ENCODE assay signal across 20 mouse cellular contexts in genomic region chr7:31122641-31123631, GRCm38 (mm10). TPM values are rescaled to one million over a fixed set of nuclear protein-coding genes. Genes with fewer than 3 reads are reported as not detected.
DNase-seq lines count a peak whose midpoint lies in the region; ATAC-seq lines count a peak whose summit lies in the region.
"Had no signal": no experiment of that assay in that cellular context is flagged by ENCODE, and none has a peak within 500 bp of the region (broad histone marks: within the 10 kb centered on the region; RNA-seq: fewer than 3 reads in every experiment).

No protein-coding gene starts in this region.

- H3K4me3 ChIP-seq in hindbrain, embryonic 14.5 days (replicated peaks; ENCODE audit: low read length) = no peak overlapping the region
- H3K4me3 ChIP-seq: embryonic facial prominence, embryonic 12.5 days; forebrain, embryonic 12.5 days; heart, embryonic 13.5 days had no signal

- peaks cover under 1% of the 10 kb centered on the region; the same call in 1 of the 2 replicates for H3K36me3 ChIP-seq in hindbrain, embryonic 14.5 days (replicated peaks; ENCODE audit: control insufficient read depth, insufficient read depth)
- H3K36me3 ChIP-seq: embryonic facial prominence, embryonic 12.5 days; heart, embryonic 13.5 days had no signal

- no peak overlapping the region for H3K9ac ChIP-seq in hindbrain, embryonic 14.5 days
- H3K9ac ChIP-seq: embryonic facial prominence, embryonic 12.5 days; forebrain, embryonic 12.5 days; heart, embryonic 13.5 days had no signal

- no peak for ATAC-seq in hindbrain, embryonic 14.5 days (ENCODE audit: low FRiP score)
- ATAC-seq: forebrain, embryonic 16.5 days; hindbrain, embryonic 16.5 days; inflammation-experienced regulatory T-cells, adult 6 months had no signal

- intact Hi-C loops in left cerebral cortex, postnatal 10 days (cut with DNase I) = no loop called here

- no peaks in the 10 kb centered on the region for H3K9me3 ChIP-seq in hindbrain, embryonic 14.5 days (ENCODE audit: control insufficient read depth, low read length)
- H3K9me3 ChIP-seq: embryonic facial prominence, embryonic 12.5 days; forebrain, embryonic 12.5 days; heart, embryonic 13.5 days had no signal

- WGBS in hindbrain, embryonic 14.5 days = 90% methylated on average over 16 of the region's 16 CpGs

- peak; percentile 62 for DNase-seq in right cerebral cortex, adult 18-20 months
- DNase-seq in right cerebral cortex, postnatal 10 days (ENCODE audit: low spot score in 2 of 2) = no peak
- peak; percentile 87 to 93 for DNase-seq in cerebellum, adult 18-20 months
- peak; percentile 96 for DNase-seq in cerebellum, adult 9-11 months
- no peak for DNase-seq in left cerebral cortex, postnatal 10 days (ENCODE audit: extremely low spot score in 1 of 2, low spot score in 2 of 2)
- no peak for DNase-seq in c-Kit-positive CD71-positive TER-119-positive erythroid progenitor cells, embryonic 14.5 days (ENCODE audit: low spot score)
- DNase-seq in hindbrain, embryonic 14.5 days (ENCODE audit: low spot score) = no peak
- DNase-seq: adrenal gland, adult 2 months; adrenal gland, postnatal 36 days; gastrocnemius, postnatal 25 days; heart, postnatal 36 days; kidney, adult 11 months; kidney, adult 9 months had no signal

- H3K27ac ChIP-seq in hindbrain, embryonic 14.5 days = no peak overlapping the region
- H3K27ac ChIP-seq: embryonic facial prominence, embryonic 12.5 days; forebrain, embryonic 12.5 days; heart, embryonic 13.5 days had no signal

- H3K27me3 ChIP-seq in hindbrain, embryonic 14.5 days (ENCODE audit: control insufficient read depth, insufficient read depth, low read length) = peaks cover 20% of the 10 kb centered on the region

- no peak overlapping the region for H3K4me2 ChIP-seq in hindbrain, embryonic 14.5 days (replicated peaks)
- H3K4me2 ChIP-seq: embryonic facial prominence, embryonic 12.5 days; forebrain, embryonic 12.5 days; heart, embryonic 13.5 days had no signal

- H3K4me1 ChIP-seq in hindbrain, embryonic 14.5 days (replicated peaks; ENCODE audit: control insufficient read depth, insufficient read depth, low read length) = 0 out of 2 replicates have a peak, but pooled peaks cover 14% of the 10 kb centered on the region
- H3K4me1 ChIP-seq: embryonic facial prominence, embryonic 12.5 days had no signal

RNA-seq across cellular contexts. Expression of gene Scn1b, which starts 3.9 kb away (rescaled TPM):
- total RNA-seq in left cerebral cortex, postnatal 10 days (2021) = 100 to 1,000 TPM; 176 to 205 TPM
- 13.0 and 18.3 TPM in 2 replicates for polyA plus RNA-seq in hindbrain, embryonic 14.5 days (2014; fragmentation: Nextera tagmentation; extraction: Ambion mirVana)
- total RNA-seq: granulocyte monocyte progenitor cell, adult 5-6 weeks had no signal

RNA-seq across cellular contexts. Expression of gene Hpn, which starts 7.8 kb away (rescaled TPM):
- 1 to 10 TPM; 1.2 to 1.9 TPM for total RNA-seq in left cerebral cortex, postnatal 10 days (2021)
- 0.55 and 0.67 TPM in 2 replicates for polyA plus RNA-seq in hindbrain, embryonic 14.5 days (2014; fragmentation: Nextera tagmentation; extraction: Ambion mirVana)
- polyA plus RNA-seq: forebrain, embryonic 16.5 days had no signal

RNA-seq across cellular contexts. Expression of gene Gramd1a, which starts 32.8 kb away (rescaled TPM):
- total RNA-seq in left cerebral cortex, postnatal 10 days (2021) = 100 to 1,000 TPM; 131 to 138 TPM
- 191 and 198 TPM in 2 replicates for polyA plus RNA-seq in hindbrain, embryonic 14.5 days (2014; fragmentation: Nextera tagmentation; extraction: Ambion mirVana)

RNA-seq across cellular contexts. Expression of gene Fxyd3, which starts 46.4 kb away (rescaled TPM):
- not detected for total RNA-seq in left cerebral cortex, postnatal 10 days (2021)
- 0.66 TPM in 1 of 2 replicates, not detected in the other for polyA plus RNA-seq in hindbrain, embryonic 14.5 days (2014; fragmentation: Nextera tagmentation; extraction: Ambion mirVana)
- total RNA-seq: granulocyte monocyte progenitor cell, adult 5-6 weeks had no signal

Comparison
In these comparisons a context has a peak if more than half of its experiments do, and no peak if none do; other contexts are left out.
1. DNase-seq: peak in right cerebral cortex, adult 18-20 months (single experiment), cerebellum, adult 18-20 months (2 of 2) and cerebellum, adult 9-11 months (single experiment); none in right cerebral cortex, postnatal 10 days (0 of 2), left cerebral cortex, postnatal 10 days (0 of 2), c-Kit-positive CD71-positive TER-119-positive erythroid progenitor cells, embryonic 14.5 days (single experiment) and hindbrain, embryonic 14.5 days (single experiment).